Mouse (Mus musculus) kidney, embryonic 14.5 days (tissue): Measurements from ENCODE around the gene Rin2. TPM values are rescaled to one million over a fixed set of nuclear protein-coding genes. Genes with fewer than 3 reads are reported as not detected.

Source experiments
- ATAC-seq: fragments of 200-750 bp; cut with Nextera tagmentation; 2 replicates; pipeline ENCODE4 v1.8.0; 2017; ENCODE audit warnings: moderate number of reproducible peaks, mild to moderate bottlenecking, moderate TSS enrichment, moderate library complexity; ENCODE audit not compliant: low FRiP score, low TSS enrichment
- H3K27ac ChIP-seq: fragments of 300-500 bp; sonication (generic); 2 replicates; pipeline ENCODE4 v1.5.1; 2014; ENCODE audit warnings: low read depth, mild to moderate bottlenecking, low read length, moderate library complexity, mixed read lengths
- H3K27me3 ChIP-seq: fragments of 300-500 bp; sonication (generic); 2 replicates; pipeline ENCODE4 v1.6.1; 2014; ENCODE audit warnings: mild to moderate bottlenecking, low read length; ENCODE audit not compliant: control insufficient read depth, insufficient read depth
- H3K36me3 ChIP-seq: fragments of 300-500 bp; sonication (generic); 2 replicates; pipeline ENCODE4 v1.6.1; 2014; ENCODE audit warnings: low read length, mixed read lengths; ENCODE audit not compliant: control insufficient read depth, insufficient read depth
- H3K4me1 ChIP-seq: fragments of 300-500 bp; sonication (generic); 2 replicates; pipeline ENCODE4 v1.6.1; 2014; ENCODE audit warnings: low read length, mixed read lengths; ENCODE audit not compliant: control insufficient read depth, insufficient read depth
- H3K4me2 ChIP-seq: fragments of 300-500 bp; sonication (generic); replicated peaks from 2 replicates; pipeline ENCODE4 v1.6.1; 2014; ENCODE audit warnings: low read depth, mild to moderate bottlenecking, low read length
- H3K4me3 ChIP-seq: fragments of 300-500 bp; sonication (generic); 2 replicates; pipeline ENCODE4 v1.5.1; 2014; ENCODE audit warnings: mild to moderate bottlenecking, low read length
- H3K9ac ChIP-seq: fragments of 300-500 bp; sonication (generic); 2 replicates; pipeline ENCODE4 v1.6.1; 2014; ENCODE audit warnings: low read depth, mild to moderate bottlenecking, low read length, moderate library complexity
- H3K9me3 ChIP-seq: fragments of 300-500 bp; sonication (generic); 2 replicates; pipeline ENCODE4 v1.6.1; 2016; ENCODE audit warnings: low read length; ENCODE audit not compliant: control insufficient read depth
- WGBS: fragments of 180-500 bp; shearing (Covaris S2); extraction: QIAGEN DNeasy Blood & Tissue Kit; methylation state at CpG from one replicate; pipeline ENCODE4 v1.1.7; 2014; 5-methylcytosine and 5-hydroxymethylcytosine counted together
- polyA plus RNA-seq: library from polyadenylated mRNA; unstranded; fragments of >200 nt; fragmentation: Nextera tagmentation; extraction: Ambion mirVana; gene quantifications from 2 replicates; pipeline ENCODE4 v1.2.1, GENCODE M21; 2014

Rin2 gene
- polyA plus RNA-seq, 1 experiment from 2014 or later: 36.3 TPM

DNA sequence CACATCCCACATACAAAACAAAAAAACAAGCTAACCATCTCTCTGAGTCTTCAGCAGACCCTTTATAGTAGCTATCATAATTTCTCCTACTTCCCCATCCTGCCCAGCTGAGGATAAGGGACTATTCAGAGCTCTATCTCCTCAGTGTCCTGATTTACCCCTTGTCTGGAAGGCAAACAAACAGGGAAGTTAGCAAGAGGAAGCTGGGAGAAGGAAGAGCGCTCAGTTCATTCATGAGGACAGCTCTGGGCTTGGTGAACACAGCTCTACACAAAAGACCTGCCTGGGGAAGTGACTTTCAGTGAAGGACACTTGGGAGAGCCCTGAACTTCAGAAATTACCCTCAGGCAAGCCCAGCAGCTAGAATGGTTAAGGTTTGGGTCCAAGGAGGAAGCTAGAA, 137.8 kb downstream of the Rin2 start:
- no peak overlapping the region for H3K4me3 ChIP-seq
- H3K9ac ChIP-seq: no peak overlapping the region
- 94% methylated on average over 1 of the region's 1 CpGs for WGBS
- no peak overlapping the region for H3K27ac ChIP-seq
- 0 out of 2 replicates have a peak, but pooled peaks cover 3% of the 10 kb centered on the region for H3K36me3 ChIP-seq
- H3K4me2 ChIP-seq: no peak overlapping the region
- peaks cover 11% of the 10 kb centered on the region for H3K9me3 ChIP-seq
- no peak for ATAC-seq
- no peaks in the 10 kb centered on the region for H3K27me3 ChIP-seq
- no peaks in the 10 kb centered on the region for H3K4me1 ChIP-seq

DNA sequence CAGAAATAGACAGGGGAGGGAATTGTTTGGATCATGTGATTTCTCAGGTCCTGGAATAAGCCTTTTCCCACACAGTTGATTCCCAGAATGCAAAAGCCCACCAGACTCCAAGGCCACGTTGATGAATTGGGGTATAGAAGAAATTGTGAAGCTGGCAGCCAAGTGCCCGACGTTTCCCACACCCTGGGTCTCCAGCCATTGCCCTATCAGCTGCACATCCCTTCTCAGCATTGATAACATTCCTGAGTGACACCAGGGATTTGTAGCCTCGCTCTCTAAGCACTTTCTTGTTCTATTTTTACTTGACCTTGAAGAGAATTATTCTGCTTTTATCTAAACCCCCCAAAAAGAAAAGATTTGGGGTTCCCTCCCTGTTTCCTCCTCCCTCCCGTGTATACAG, 142.2 kb downstream of the Rin2 start:
- Histone ChIP-seq H3K27ac (no peak overlapping the region), H3K4me3 (no peak overlapping the region), H3K27me3 (no peaks in the 10 kb centered on the region), H3K4me2 (no peak overlapping the region), H3K36me3 (0 out of 2 replicates have a peak, but pooled peaks cover 3% of the 10 kb centered on the region), H3K4me1 (no peaks in the 10 kb centered on the region), H3K9me3 (peaks cover 11% of the 10 kb centered on the region), H3K9ac (no peak overlapping the region)
- ATAC-seq: no peak
- WGBS: 80% methylated on average over 5 of the region's 5 CpGs

- 72% methylated on average over 15 of the region's 15 CpGs for WGBS
- Histone ChIP-seq H3K4me1 (no peaks in the 10 kb centered on the region), H3K9me3 (no peaks in the 10 kb centered on the region), H3K27me3 (no peaks in the 10 kb centered on the region), H3K9ac (no peak overlapping the region), H3K4me2 (no peak overlapping the region), H3K27ac (no peak overlapping the region), H3K4me3 (no peak overlapping the region), H3K36me3 (peaks cover 8% of the 10 kb centered on the region)
- ATAC-seq: no peak
These were observed 147.2 kb downstream of the Rin2 start for GRCm38 (mm10) chr2:145822013-145822782.

GRCm38 (mm10) chr2:145822783-145823729, 148.0 kb downstream of the Rin2 start:
- Histone ChIP-seq H3K9me3 (no peaks in the 10 kb centered on the region), H3K27me3 (no peaks in the 10 kb centered on the region), H3K4me1 (no peaks in the 10 kb centered on the region), H3K27ac (no peak overlapping the region), H3K9ac (no peak overlapping the region), H3K4me3 (no peak overlapping the region), H3K4me2 (no peak overlapping the region), H3K36me3 (peaks cover 8% of the 10 kb centered on the region)
- ATAC-seq: no peak
- WGBS: 80% methylated on average over 3 of the region's 3 CpGs

- no peaks in the 10 kb centered on the region for H3K4me1 ChIP-seq
- ATAC-seq: no peak
- no peak overlapping the region for H3K4me3 ChIP-seq
- H3K36me3 ChIP-seq: peaks cover 8% of the 10 kb centered on the region
- H3K27ac ChIP-seq: no peak overlapping the region
- WGBS: 79% methylated on average over 3 of the region's 3 CpGs
- no peak overlapping the region for H3K4me2 ChIP-seq
- H3K27me3 ChIP-seq: no peaks in the 10 kb centered on the region
- H3K9me3 ChIP-seq: no peaks in the 10 kb centered on the region
- no peak overlapping the region for H3K9ac ChIP-seq
These were observed 149.7 kb downstream of the Rin2 start for GRCm38 (mm10) chr2:145824749-145825148.

DNA sequence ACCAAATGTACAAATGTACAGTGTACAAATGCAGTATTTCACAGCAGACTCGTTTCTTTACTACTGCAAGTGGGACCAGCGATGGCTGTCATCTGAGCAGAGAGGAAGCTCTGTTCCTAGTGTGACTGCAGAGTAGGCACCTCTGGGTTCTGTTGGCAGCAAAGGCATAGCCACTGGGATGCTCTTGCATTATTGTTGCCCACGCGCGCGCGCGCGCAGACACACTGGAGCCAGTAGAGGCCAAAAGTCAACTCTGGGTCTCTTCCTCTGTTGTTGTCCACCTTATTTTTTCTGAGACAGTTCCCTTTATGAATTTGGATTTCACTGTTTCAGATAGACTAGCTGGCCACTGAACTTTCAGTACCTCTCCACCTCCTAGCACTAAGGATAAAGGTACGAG, 150.2 kb downstream of the Rin2 start:
- peaks cover 8% of the 10 kb centered on the region for H3K36me3 ChIP-seq
- no peaks in the 10 kb centered on the region for H3K4me1 ChIP-seq
- no peak for ATAC-seq
- WGBS: 96% methylated on average over 10 of the region's 10 CpGs
- no peak overlapping the region for H3K4me2 ChIP-seq
- no peaks in the 10 kb centered on the region for H3K9me3 ChIP-seq
- H3K9ac ChIP-seq: no peak overlapping the region
- no peak overlapping the region for H3K4me3 ChIP-seq
- H3K27me3 ChIP-seq: no peaks in the 10 kb centered on the region
- no peak overlapping the region for H3K27ac ChIP-seq

GRCm38 (mm10) chr2:145827930-145828329, 152.9 kb downstream of the Rin2 start:
- ATAC-seq: no peak
- Histone ChIP-seq H3K4me3 (no peak overlapping the region), H3K36me3 (peaks cover 3% of the 10 kb centered on the region; the same call in 1 of the 2 replicates), H3K27me3 (no peaks in the 10 kb centered on the region), H3K4me1 (peaks cover 11% of the 10 kb centered on the region), H3K9ac (no peak overlapping the region), H3K4me2 (no peak overlapping the region), H3K27ac (no peak overlapping the region), H3K9me3 (no peaks in the 10 kb centered on the region)
- 80% methylated on average over 2 of the region's 2 CpGs for WGBS

DNA sequence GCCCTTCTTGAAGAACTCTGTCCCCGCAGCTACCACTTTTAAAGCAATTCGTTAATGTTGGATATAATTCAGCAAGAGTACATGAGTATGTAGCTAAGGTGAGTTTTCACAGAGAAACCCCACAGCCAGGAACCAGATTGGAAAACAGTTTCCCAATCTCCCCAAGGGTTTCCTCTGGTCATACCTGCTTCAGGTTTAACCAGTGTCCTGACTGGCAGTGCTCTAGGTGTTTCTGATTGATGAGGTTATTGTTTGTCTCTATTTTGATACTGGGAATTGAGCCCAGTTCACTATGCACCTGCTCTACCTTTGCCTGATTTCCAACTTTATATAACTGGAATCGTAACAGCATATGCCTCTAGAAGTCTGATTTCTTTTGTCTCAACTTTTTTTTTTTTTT, 153.6 kb downstream of the Rin2 start:
- ATAC-seq: no peak
- Histone ChIP-seq H3K27ac (no peak overlapping the region), H3K9ac (no peak overlapping the region), H3K4me2 (no peak overlapping the region), H3K4me3 (no peak overlapping the region), H3K27me3 (no peaks in the 10 kb centered on the region), H3K4me1 (peaks cover 15% of the 10 kb centered on the region), H3K9me3 (no peaks in the 10 kb centered on the region), H3K36me3 (peaks cover 2% of the 10 kb centered on the region; the same call in 1 of the 2 replicates)
- WGBS: 97% methylated on average over 3 of the region's 3 CpGs

- no peak for ATAC-seq
- H3K36me3 ChIP-seq: peaks cover 3% of the 10 kb centered on the region; the same call in 1 of the 2 replicates
- no peak overlapping the region for H3K4me2 ChIP-seq
- WGBS: 83% methylated on average over 4 of the region's 4 CpGs
- H3K9me3 ChIP-seq: no peaks in the 10 kb centered on the region
- H3K9ac ChIP-seq: no peak overlapping the region
- no peak overlapping the region for H3K4me3 ChIP-seq
- H3K4me1 ChIP-seq: peaks cover 15% of the 10 kb centered on the region
- no peak overlapping the region for H3K27ac ChIP-seq
- H3K27me3 ChIP-seq: no peaks in the 10 kb centered on the region
These were observed 154.2 kb downstream of the Rin2 start for GRCm38 (mm10) chr2:145829231-145829630.
